Mouse (Mus musculus) bone marrow macrophage, adult 2 months (primary cell): ENCODE data around the gene Chtop. TPM values are rescaled to one million over a fixed set of nuclear protein-coding genes. Genes with fewer than 3 reads are reported as not detected.

ENCODE experiments used
- H3K27ac ChIP-seq: 2 replicates; pipeline ENCODE4 v1.5.1; 2012; ENCODE audit warnings: low read depth, low read length; ENCODE audit not compliant: insufficient read depth
- H3K4me1 ChIP-seq: 2 replicates; pipeline ENCODE4 v1.6.1; 2012; ENCODE audit warnings: low read length; ENCODE audit not compliant: control insufficient read depth, insufficient read depth
- H3K4me3 ChIP-seq: 2 replicates; pipeline ENCODE4 v1.5.1; 2012; ENCODE audit warnings: mild to moderate bottlenecking, low read length, moderate library complexity; ENCODE audit not compliant: insufficient read depth
- CTCF ChIP-seq: IDR thresholded peaks from 2 replicates; pipeline ENCODE4 v1.5.1; 2012; ENCODE audit warnings: low read depth, mild to moderate bottlenecking, low read length, moderate library complexity
- POLR2A ChIP-seq: IDR thresholded peaks from 2 replicates; pipeline ENCODE4 v1.6.1; 2012; ENCODE audit warnings: mild to moderate bottlenecking, low read depth, low read length, borderline replicate concordance
- polyA plus RNA-seq: library from polyadenylated mRNA; stranded (reverse); fragments of >200 nt; gene quantifications from 2 replicates; pipeline ENCODE4 v1.2.4, GENCODE M21; 2012; ENCODE audit not compliant: missing spikeins, insufficient read depth, insufficient read length

The Chtop gene
- polyA plus RNA-seq, 1 experiment, result 56.9 TPM

DNA sequence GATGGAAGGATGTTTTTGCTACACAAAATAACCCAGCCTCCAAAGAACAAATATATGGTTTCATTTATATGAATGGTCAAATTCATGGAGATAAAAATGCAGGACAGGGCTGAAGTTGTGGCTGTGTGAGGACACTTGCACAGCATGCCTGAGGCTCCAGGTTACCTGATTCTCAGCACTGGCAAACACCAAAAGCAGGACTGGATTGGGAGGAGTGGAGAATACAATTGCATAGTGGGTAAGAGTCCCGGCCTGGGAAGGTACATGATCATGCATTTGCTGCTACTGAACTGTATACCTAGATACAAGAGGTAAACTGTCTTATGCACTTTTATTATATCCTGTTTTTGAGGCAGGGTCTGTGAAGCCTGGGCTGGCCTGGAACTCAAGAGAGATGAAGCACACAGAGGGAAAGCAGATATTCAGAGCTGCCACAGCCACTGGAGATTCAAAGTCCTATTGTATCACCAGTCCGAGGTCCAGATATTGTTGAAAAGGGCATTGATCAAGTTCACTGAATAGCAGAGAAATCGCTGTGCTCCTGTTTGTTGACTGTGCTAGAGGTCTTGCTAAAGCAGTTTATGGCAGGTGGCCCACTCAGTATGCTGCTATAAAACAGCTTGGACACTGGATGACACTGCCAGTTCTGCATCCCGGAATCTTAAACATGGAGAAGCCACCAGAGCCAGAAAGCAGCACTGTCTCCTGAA, 15.3 kb downstream of the Chtop start:
- no peak overlapping the region for H3K27ac ChIP-seq
- 0 out of 2 replicates have a peak, but pooled peaks cover 4% of the 10 kb centered on the region for H3K4me1 ChIP-seq
- TF ChIP-seq POLR2A, result no peak
- no peak for TF ChIP-seq CTCF
- no peak overlapping the region for H3K4me3 ChIP-seq

DNA sequence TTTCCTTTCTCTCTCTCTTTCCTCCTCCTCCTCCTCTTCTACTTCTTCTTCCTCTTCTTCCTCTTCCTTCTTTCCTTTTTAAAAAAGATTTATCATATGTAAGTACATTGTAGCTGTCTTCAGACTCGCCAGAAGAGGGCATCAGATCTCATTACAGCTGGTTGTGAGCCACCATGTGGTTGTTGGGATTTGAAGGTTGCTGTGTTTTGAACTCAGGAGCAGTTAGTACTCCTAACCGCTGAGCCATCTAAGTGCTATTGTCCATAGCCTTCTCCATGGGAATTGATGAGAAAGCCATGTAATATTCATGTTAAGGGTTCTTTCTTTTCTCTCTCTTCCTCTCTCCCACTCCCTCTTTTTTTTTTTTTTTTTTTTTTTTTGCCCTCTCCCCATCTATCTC, 17.9 kb downstream of the Chtop start:
- Histone ChIP-seq H3K4me3 (no peak overlapping the region), H3K27ac (no peak overlapping the region)
- TF ChIP-seq POLR2A, result no peak
- TF ChIP-seq CTCF, result no peak

GRCm38 (mm10) chr3:90490696-90491256, 18.5 kb downstream of the Chtop start, which contains the start of gene Snapin:
Gene Snapin (minus strand): TSS chr3:90491033.
- Histone ChIP-seq H3K4me3 (peak within 1 kb of the TSS; percentile 98), H3K27ac (peak within 1 kb of the TSS; percentile 83), H3K4me1 (0 out of 2 replicates have a peak, but pooled peaks cover 4% of the 10 kb centered on the region)
- no peak for TF ChIP-seq CTCF
- no peak for TF ChIP-seq POLR2A

More for the DNA sequence above, 17.9 kb downstream of the Chtop start:
- 0 out of 2 replicates have a peak, but pooled peaks cover 4% of the 10 kb centered on the region for H3K4me1 ChIP-seq

GRCm38 (mm10) chr3:90488576-90488975, 20.7 kb downstream of the Chtop start:
- Histone ChIP-seq H3K4me3 (no peak overlapping the region), H3K4me1 (0 out of 2 replicates have a peak, but pooled peaks cover 4% of the 10 kb centered on the region), H3K27ac (no peak overlapping the region)
- TF ChIP-seq POLR2A (no peak), CTCF (no peak)

GRCm38 (mm10) chr3:90486998-90487397, 22.3 kb downstream of the Chtop start:
- TF ChIP-seq CTCF (no peak), POLR2A (no peak)
- Histone ChIP-seq H3K27ac (no peak overlapping the region), H3K4me3 (no peak overlapping the region), H3K4me1 (0 out of 2 replicates have a peak, but pooled peaks cover 4% of the 10 kb centered on the region)

- H3K27ac ChIP-seq, result peak within 1 kb of the TSS; percentile 38
- peak within 1 kb of the TSS; percentile 80 for H3K4me3 ChIP-seq
- peaks cover 9% of the 10 kb centered on the region for H3K4me1 ChIP-seq
- TF ChIP-seq CTCF (0 out of 2 replicates have a peak, but pooled peaks have one; percentile 20), POLR2A (0 out of 2 replicates have a peak, but pooled peaks have one; percentile 51)
These were observed 33.3 kb downstream of the Chtop start, which contains the start of gene Ilf2 for GRCm38 (mm10) chr3:90475831-90476611. Gene Ilf2 (plus strand): TSS chr3:90476126.

GRCm38 (mm10) chr3:90475151-90475830, 34.0 kb downstream of the Chtop start:
- no peak for TF ChIP-seq POLR2A
- TF ChIP-seq CTCF, result no peak
- H3K4me3 ChIP-seq, result peak overlapping the region; percentile 37; the same call in 1 of the 2 replicates
- H3K4me1 ChIP-seq, result peaks cover 9% of the 10 kb centered on the region
- H3K27ac ChIP-seq, result no peak overlapping the region

DNA sequence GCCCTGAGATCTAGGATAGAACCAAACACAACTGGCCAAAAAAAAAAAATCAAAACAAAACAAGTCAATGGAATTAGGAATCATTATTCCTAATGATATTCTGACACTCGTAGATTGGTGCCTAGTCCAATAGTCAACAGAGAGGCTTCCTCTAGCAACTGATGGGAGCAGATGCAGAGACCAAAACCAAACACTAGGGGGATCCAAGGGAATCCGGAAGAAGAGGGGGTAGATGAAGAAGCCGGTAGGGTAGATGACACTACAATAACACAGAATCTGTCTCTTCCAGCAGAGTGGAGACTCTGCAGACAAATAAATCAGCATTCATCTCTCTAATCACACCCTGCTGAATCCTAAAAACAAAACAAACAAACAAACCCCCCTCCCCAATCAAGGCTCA, 37.1 kb downstream of the Chtop start:
- TF ChIP-seq POLR2A (no peak), CTCF (no peak)
- no peak overlapping the region for H3K27ac ChIP-seq
- H3K4me1 ChIP-seq, result peaks cover 7% of the 10 kb centered on the region
- H3K4me3 ChIP-seq, result no peak overlapping the region
